Mouse (Mus musculus) CH12.LX (cell line): ENCODE results near the gene Gpr39.

ENCODE experiments used
- CTCF ChIP-seq, 2 experiments: IDR thresholded peaks in 1 of 2; conservative IDR thresholded peaks in 1 of 2; 2 replicates each; pipeline ENCODE4 v1.5.1; 2011 to 2012; ENCODE audit warnings: low read depth in 2 of 2, low read length in 2 of 2, improper control_type of control experiment in 1 of 2, inconsistent platforms in 1 of 2, mild to moderate bottlenecking in 1 of 2, moderate library complexity in 1 of 2
- EP300 ChIP-seq: IDR thresholded peaks from 2 replicates; pipeline ENCODE4 v1.6.1; 2011; ENCODE audit warnings: low read length, improper control_type of control experiment
- MAFK ChIP-seq: IDR thresholded peaks from 2 replicates; pipeline ENCODE4 v1.6.1; 2011; ENCODE audit warnings: low read length, improper control_type of control experiment; ENCODE audit not compliant: insufficient replicate concordance
- TBP ChIP-seq: conservative IDR thresholded peaks from 2 replicates; pipeline ENCODE4 v1.6.1; 2011; ENCODE audit warnings: low read depth, low read length, improper control_type of control experiment
- ZMIZ1 ChIP-seq: IDR thresholded peaks from 2 replicates; pipeline ENCODE4 v1.6.1; 2012; ENCODE audit warnings: low read depth, mild to moderate bottlenecking, inconsistent platforms, low read length, improper control_type of control experiment

- TF ChIP-seq EP300 (no peak), TBP (no peak), ZMIZ1 (no peak), CTCF (conservative IDR thresholded peaks at IDR 0.05 in 1 of 2, IDR thresholded peaks at IDR 0.05 in 1 of 2; ENCODE audit: low read depth in 2 of 2, low read length in 2 of 2) (no peak), MAFK (no peak)
Observed at GRCm38 (mm10) chr1:125685304-125685703, 8.5 kb downstream of the Gpr39 start.
